Mouse (Mus musculus): ENCODE data around the gene Enox2. TPM values are rescaled to one million over a fixed set of nuclear protein-coding genes. Genes with fewer than 3 reads are reported as not detected.

The Enox2 gene
- total and polyA plus RNA-seq, 2 experiments from 2014 or later: 3.9 to 19.2 TPM

DNA sequence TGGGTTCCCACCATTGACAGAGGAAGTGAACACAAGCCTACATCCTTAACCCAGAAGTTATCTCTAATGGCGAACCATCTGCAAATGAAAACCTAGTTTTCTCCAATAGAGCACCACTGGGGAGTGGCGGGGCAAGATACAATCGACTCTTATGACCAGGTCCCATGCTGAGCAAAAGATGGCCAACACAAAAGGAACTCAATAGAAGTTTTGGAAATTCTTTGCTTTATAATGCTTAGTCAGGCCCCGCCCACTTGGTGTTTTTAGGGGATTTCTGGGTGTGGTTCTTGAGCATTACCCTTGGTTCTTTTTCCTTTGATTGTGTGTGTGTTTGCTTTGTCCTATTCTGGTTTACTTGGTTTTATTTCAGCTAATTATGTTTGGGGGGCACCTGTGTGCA lies 37.2 kb downstream of the Enox2 start:
- WGBS: 82% methylated on average over 4 of the region's 4 CpGs
- no peak overlapping the region for H3K9ac ChIP-seq (replicated peaks; ENCODE audit: low read depth, low read length)
- H3K27ac ChIP-seq (ENCODE audit: low read depth): no peak overlapping the region
- H3K4me3 ChIP-seq (ENCODE audit: low read depth, low read length): no peak overlapping the region
- no peaks in the 10 kb centered on the region for H3K9me3 ChIP-seq (replicated peaks; ENCODE audit: control insufficient read depth, low read length)
- no peak overlapping the region for H3K4me2 ChIP-seq (ENCODE audit: low read depth, low read length)
- ATAC-seq (ENCODE audit: insufficient read depth, low read depth): no peak
- no peaks in the 10 kb centered on the region for H3K4me1 ChIP-seq (ENCODE audit: control insufficient read depth, insufficient read depth)
- H3K36me3 ChIP-seq (replicated peaks; ENCODE audit: control insufficient read depth, insufficient read depth, low read length): no peaks in the 10 kb centered on the region
- no peak for DNase-seq (ENCODE audit: low spot score)
- H3K27me3 ChIP-seq (ENCODE audit: control insufficient read depth, insufficient read depth, low read length): no peaks in the 10 kb centered on the region
- TF ChIP-seq CTCF (IDR thresholded peaks at IDR 0.05; ENCODE audit: low read depth) (no peak), EP300 (IDR thresholded peaks at IDR 0.05; ENCODE audit: low read depth) (no peak)

DNA sequence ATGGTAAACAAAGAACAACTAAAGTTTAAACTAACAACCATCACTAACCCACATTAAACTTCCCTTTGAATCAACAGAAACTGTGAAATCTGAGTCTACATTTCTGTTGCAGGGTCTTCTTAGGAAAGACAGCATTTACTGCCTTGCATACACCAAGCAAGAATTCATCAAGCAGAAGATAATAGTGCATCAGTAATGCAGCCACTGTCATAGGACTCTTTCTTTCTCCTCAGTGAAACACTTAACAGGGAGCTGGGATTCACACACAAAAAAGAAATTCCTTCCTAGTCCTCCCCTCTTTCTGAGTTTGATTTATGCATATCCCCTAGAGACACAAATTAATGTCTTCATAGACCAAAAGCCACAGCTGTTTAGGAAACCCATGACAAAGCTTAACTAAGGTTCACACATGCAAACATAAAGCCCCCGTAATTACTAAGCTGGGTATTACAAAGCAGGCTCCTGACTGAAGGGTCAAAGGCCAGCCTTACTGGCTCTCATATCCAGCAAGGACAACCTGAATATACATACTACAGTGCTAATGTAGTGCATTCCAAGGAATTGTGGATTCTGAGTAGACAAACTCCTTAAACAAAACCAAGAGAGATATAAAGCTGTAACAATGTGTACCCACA lies 62.1 kb downstream of the Enox2 start:
- 70% methylated on average over 1 of the region's 1 CpGs for WGBS
- no peak for ATAC-seq (ENCODE audit: insufficient read depth, low read depth)
- H3K4me2 ChIP-seq (ENCODE audit: low read depth, low read length): no peak overlapping the region

DNA sequence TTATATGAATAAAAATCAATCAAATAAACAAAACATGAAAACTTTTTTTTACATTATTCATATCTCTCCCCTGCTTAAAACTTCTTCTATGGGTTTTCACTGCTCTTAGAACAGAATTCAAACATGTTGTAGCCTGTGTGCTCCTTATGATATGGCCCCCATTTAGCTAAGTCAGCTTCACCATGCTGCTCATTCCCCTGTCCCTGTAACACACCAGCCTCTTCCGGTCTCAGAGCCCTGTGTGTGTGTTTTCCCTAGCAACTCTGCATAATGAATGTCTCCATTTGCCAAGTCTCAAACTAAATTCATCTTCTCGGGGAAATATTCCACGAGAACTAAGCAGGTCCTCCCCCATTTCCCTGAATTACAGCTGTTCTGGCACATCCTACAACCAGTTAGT lies 71.6 kb downstream of the Enox2 start:
- H3K27ac ChIP-seq (ENCODE audit: low read depth): no peak overlapping the region
- no peaks in the 10 kb centered on the region for H3K9me3 ChIP-seq (replicated peaks; ENCODE audit: control insufficient read depth, low read length)
- H3K36me3 ChIP-seq (replicated peaks; ENCODE audit: control insufficient read depth, insufficient read depth, low read length): no peaks in the 10 kb centered on the region
- no peaks in the 10 kb centered on the region for H3K27me3 ChIP-seq (ENCODE audit: control insufficient read depth, insufficient read depth, low read length)
- DNase-seq (ENCODE audit: low spot score) (no peak), ATAC-seq (ENCODE audit: insufficient read depth, low read depth) (no peak)
- H3K4me3 ChIP-seq (ENCODE audit: low read depth, low read length): no peak overlapping the region
- WGBS: 60% methylated on average over 3 of the region's 3 CpGs
- no peaks in the 10 kb centered on the region for H3K4me1 ChIP-seq (ENCODE audit: control insufficient read depth, insufficient read depth)
- TF ChIP-seq EP300 (IDR thresholded peaks at IDR 0.05; ENCODE audit: low read depth) (no peak), CTCF (IDR thresholded peaks at IDR 0.05; ENCODE audit: low read depth) (no peak)
- H3K9ac ChIP-seq (replicated peaks; ENCODE audit: low read depth, low read length): no peak overlapping the region
- no peak overlapping the region for H3K4me2 ChIP-seq (ENCODE audit: low read depth, low read length)

More for the DNA sequence above, 62.1 kb downstream of the Enox2 start:
- Histone ChIP-seq H3K9ac (replicated peaks; ENCODE audit: low read depth, low read length) (no peak overlapping the region), H3K9me3 (replicated peaks; ENCODE audit: control insufficient read depth, low read length) (no peaks in the 10 kb centered on the region), H3K27ac (ENCODE audit: low read depth) (no peak overlapping the region), H3K36me3 (replicated peaks; ENCODE audit: control insufficient read depth, insufficient read depth, low read length) (no peaks in the 10 kb centered on the region), H3K4me3 (ENCODE audit: low read depth, low read length) (no peak overlapping the region), H3K4me1 (ENCODE audit: control insufficient read depth, insufficient read depth) (no peaks in the 10 kb centered on the region), H3K27me3 (ENCODE audit: control insufficient read depth, insufficient read depth, low read length) (no peaks in the 10 kb centered on the region)
- no peak for DNase-seq (ENCODE audit: low spot score)
- TF ChIP-seq EP300 (IDR thresholded peaks at IDR 0.05; ENCODE audit: low read depth) (no peak), CTCF (IDR thresholded peaks at IDR 0.05; ENCODE audit: low read depth) (no peak)

- TF ChIP-seq CTCF (IDR thresholded peaks at IDR 0.05; ENCODE audit: low read depth) (no peak), EP300 (IDR thresholded peaks at IDR 0.05; ENCODE audit: low read depth) (no peak)
- Histone ChIP-seq H3K27me3 (ENCODE audit: control insufficient read depth, insufficient read depth, low read length) (no peaks in the 10 kb centered on the region), H3K9ac (replicated peaks; ENCODE audit: low read depth, low read length) (no peak overlapping the region), H3K4me2 (ENCODE audit: low read depth, low read length) (no peak overlapping the region), H3K27ac (ENCODE audit: low read depth) (no peak overlapping the region), H3K36me3 (replicated peaks; ENCODE audit: control insufficient read depth, insufficient read depth, low read length) (no peaks in the 10 kb centered on the region), H3K9me3 (replicated peaks; ENCODE audit: control insufficient read depth, low read length) (no peaks in the 10 kb centered on the region), H3K4me1 (ENCODE audit: control insufficient read depth, insufficient read depth) (no peaks in the 10 kb centered on the region), H3K4me3 (ENCODE audit: low read depth, low read length) (no peak overlapping the region)
- WGBS: 63% methylated on average over 4 of the region's 4 CpGs
- DNase-seq (ENCODE audit: low spot score) (no peak), ATAC-seq (ENCODE audit: insufficient read depth, low read depth) (no peak)
Observed at GRCm38 (mm10) chrX:49196386-49196785, 91.7 kb downstream of the Enox2 start.

DNA sequence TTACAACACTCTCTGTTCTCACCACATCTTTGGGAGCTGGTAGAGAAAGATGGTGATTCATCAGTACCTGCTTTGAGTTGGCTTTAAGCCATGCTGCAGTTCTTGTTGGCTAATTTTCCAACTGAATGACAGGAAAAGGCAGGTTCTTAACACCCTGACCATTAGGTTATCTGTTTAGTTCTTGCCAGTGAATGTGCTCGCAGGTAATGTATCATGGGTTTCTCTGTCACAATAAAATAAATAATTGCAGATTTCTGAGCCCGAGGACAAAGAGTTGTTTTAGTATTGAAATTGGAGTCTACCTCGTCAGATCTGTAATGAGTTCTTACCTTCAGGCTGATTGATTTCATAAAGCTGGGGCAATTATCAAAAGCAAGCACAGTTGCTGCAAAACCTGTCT lies 106.9 kb downstream of the Enox2 start:
- no peaks in the 10 kb centered on the region for H3K36me3 ChIP-seq (replicated peaks; ENCODE audit: control insufficient read depth, insufficient read depth, low read length)
- no peak overlapping the region for H3K4me3 ChIP-seq (ENCODE audit: low read depth, low read length)
- H3K4me2 ChIP-seq (ENCODE audit: low read depth, low read length): no peak overlapping the region
- H3K27me3 ChIP-seq (ENCODE audit: control insufficient read depth, insufficient read depth, low read length): no peaks in the 10 kb centered on the region
- H3K9ac ChIP-seq (replicated peaks; ENCODE audit: low read depth, low read length): no peak overlapping the region
- TF ChIP-seq EP300 (IDR thresholded peaks at IDR 0.05; ENCODE audit: low read depth) (no peak), CTCF (IDR thresholded peaks at IDR 0.05; ENCODE audit: low read depth) (no peak)
- WGBS: 66% methylated on average over 3 of the region's 3 CpGs
- ATAC-seq (ENCODE audit: insufficient read depth, low read depth): no peak
- H3K27ac ChIP-seq (ENCODE audit: low read depth): no peak overlapping the region
- H3K4me1 ChIP-seq (ENCODE audit: control insufficient read depth, insufficient read depth): no peaks in the 10 kb centered on the region
- no peak for DNase-seq (ENCODE audit: low spot score)
- H3K9me3 ChIP-seq (replicated peaks; ENCODE audit: control insufficient read depth, low read length): no peaks in the 10 kb centered on the region

DNA sequence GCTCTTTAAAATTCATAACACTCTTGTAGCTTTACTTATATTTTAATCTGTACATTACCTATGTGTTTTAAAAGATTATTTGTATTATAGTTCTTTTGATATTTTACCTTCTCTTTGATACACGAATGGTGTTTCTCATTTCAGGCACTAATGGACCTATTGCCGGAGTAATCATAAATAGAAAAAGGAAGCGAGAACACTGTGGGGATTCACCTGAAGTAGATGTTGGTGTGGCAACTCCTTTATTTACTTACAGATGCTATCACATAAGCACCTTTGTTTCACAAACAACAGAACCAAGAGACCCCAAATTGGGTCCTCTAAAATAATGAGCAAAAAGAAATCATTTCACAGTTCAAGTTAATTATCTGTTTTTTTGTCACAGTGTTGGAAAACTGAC lies 109.4 kb downstream of the Enox2 start:
- Histone ChIP-seq H3K4me2 (ENCODE audit: low read depth, low read length) (no peak overlapping the region), H3K4me3 (ENCODE audit: low read depth, low read length) (no peak overlapping the region), H3K36me3 (replicated peaks; ENCODE audit: control insufficient read depth, insufficient read depth, low read length) (no peaks in the 10 kb centered on the region), H3K4me1 (ENCODE audit: control insufficient read depth, insufficient read depth) (no peaks in the 10 kb centered on the region), H3K9me3 (replicated peaks; ENCODE audit: control insufficient read depth, low read length) (no peaks in the 10 kb centered on the region), H3K9ac (replicated peaks; ENCODE audit: low read depth, low read length) (no peak overlapping the region), H3K27ac (ENCODE audit: low read depth) (no peak overlapping the region), H3K27me3 (ENCODE audit: control insufficient read depth, insufficient read depth, low read length) (no peaks in the 10 kb centered on the region)
- no peak for ATAC-seq (ENCODE audit: insufficient read depth, low read depth)
- TF ChIP-seq CTCF (IDR thresholded peaks at IDR 0.05; ENCODE audit: low read depth): no peak
- TF ChIP-seq EP300 (IDR thresholded peaks at IDR 0.05; ENCODE audit: low read depth): no peak
- 86% methylated on average over 3 of the region's 3 CpGs for WGBS
- DNase-seq (ENCODE audit: low spot score): no peak
